Mouse (Mus musculus): ENCODE results near the gene Pcsk2.
A peak's percentile ranks its signal among the peaks of the same experiment; 100 is the strongest.

The Pcsk2 gene

DNA sequence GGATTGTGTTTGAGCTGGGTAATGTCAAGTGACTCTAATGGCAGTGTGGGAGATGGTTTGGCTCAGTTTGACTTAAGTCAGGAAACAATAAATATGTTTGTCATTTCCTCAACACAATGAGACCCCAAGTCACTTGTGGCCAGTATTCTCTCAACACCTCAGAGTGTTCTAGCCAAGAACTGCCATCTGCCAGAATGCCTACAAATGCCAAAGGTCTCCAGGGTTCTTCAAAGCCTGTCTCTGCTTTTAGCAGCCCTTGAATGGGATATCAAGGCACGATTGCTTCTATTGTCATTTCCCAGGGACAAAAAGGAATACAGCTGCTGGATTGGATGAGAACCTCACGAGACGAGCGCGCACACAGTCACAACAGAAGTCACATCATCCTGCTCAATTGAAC lies 100.0 kb downstream of the Pcsk2 start:
- DNase-seq = no peak

DNA sequence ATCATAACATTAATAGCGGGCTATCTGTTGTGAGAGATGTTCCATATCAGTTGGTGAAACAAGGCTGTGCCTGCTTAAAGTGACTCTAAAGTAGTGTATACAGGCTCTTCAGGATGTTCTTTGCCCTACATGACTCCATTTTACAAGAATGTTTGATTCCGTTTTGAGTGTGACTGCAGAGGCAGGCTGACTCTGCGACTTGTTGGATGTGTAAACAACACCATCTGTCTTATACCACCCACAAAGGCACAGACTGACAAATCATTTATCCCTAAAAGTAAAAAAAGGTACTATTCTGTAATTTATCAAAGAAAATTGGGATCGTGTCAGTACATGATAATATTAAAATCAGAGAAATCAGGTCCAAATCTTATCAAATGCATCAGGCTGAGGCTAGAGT lies 108.7 kb downstream of the Pcsk2 start:
- no peak for DNase-seq

DNA sequence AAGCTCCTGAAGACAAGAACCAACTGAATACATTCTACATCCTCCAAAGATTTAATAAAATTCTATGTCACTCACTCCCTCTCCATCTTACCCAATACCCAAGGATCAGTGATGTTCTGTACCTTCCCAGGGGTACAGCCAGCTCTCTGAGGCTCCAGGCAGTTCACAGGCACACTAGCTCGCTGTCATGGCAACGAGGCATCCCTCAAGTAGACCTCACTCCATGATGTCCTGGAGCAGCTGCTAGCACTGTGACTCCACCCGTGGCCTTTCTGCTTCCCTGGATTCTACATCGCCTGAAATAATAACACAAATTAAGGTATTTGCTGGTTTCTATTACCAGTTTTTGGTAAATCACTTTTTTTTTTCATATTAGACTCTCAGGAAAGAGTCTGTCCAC lies 111.0 kb downstream of the Pcsk2 start:
- no peak for DNase-seq

DNA sequence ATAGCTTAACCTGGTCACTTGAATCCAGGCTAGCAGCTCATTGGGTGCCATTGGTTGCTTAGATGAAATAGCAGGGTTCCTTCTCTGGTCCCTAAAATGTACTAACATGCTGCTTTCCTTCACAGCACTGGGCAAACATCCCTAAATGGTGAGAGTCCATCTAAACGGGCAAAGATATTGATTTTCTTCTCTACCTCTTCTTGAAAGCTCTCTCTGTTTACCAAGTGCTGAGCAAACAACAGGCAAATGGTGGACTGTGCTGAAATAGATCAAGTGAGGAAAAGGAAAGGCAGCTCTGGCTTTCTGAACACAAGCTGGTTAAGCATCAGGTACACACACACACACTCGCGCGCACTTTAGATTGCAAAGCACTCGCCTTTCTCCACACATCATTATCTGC lies 120.8 kb downstream of the Pcsk2 start:
- no peak for DNase-seq

DNA sequence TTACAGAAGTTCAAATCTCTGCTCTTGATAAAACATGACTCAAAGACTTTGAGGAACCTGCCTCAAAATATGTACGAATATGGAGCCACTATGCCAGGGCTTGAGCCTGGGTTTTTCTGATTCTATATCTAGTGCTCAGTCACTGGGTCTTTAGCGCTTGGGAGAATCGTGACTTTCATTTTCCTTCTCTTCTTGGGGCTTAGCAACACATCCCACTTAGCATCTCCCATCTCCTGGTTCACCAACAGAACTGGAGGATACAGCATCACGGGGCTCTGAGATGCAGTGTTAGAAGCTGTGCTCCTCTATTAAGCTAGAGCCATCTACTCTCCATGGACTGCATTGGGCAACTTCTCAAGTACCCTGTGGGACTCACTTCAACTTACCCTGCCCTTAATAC lies 131.9 kb downstream of the Pcsk2 start:
- DNase-seq = no peak

DNA sequence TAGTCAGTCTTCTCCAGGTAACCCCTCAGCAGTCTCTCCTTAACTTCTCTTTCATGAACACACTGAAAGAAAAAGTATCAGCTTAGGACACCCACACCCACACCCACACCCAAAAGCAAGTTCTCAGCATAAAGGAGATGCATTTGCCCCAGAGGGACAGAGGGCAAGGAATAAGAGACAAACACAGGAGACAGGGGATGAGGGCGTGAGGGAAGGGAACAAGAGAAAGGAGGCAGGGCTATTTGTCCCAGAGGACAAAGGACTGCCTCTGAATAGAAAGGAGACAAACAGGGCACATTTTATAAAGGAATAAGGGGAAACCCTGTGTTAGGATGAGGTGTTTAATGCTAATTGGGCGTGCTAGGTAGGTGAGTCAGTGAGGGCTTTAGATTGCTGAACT lies 133.6 kb downstream of the Pcsk2 start:
- no peak for DNase-seq

DNA sequence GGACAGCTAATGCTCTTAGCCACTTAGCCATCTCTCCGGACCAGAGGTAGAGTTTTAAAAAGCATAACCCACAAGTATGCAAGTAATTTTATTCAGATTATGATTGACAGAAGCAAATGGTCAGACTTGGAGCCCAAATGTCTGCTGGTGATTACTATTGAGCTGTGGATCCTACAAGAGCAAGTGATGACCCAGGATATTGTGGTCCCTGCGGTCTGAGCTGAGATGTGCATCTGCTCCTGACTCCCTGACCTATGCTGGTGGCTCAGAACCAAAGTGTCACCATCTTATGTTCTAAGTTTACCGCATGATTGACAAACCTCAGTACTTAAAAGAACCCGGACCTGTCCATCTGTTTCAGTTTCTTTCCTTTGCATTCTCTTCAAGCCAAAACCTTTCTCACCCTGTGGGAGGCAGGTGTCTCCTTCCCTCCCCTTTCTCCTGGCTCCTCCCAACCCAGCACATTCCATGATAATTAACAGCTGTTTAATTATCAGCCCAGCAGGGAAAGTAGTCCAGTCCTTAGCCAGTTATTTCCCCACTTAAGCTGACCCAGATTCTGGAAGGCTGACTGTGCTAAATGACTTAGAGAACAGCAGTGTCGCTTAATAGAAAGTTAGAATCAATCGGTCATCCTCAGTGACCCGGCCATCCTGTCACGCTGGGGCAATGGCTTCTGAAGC lies 136.1 kb downstream of the Pcsk2 start:
- DNase-seq = peak; percentile 72 to 73

DNA sequence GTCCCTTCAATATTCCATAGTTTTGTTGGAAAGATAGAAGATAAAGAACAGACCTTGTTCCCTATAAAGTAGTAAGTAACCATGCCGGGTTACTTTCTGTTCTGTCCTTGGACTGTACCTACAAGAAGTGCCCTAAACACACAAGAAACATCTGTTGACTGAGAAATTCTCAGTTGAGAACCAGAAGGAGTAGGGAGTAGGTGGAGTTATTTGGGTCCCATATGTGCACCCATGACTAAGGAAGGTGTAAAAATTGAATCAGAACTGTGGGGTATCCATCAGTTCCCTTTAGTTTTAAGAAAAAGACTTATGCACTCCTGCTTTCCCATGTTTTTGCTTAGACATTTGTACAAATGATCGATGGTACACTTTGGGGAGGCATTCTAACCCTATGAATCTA lies 137.6 kb downstream of the Pcsk2 start:
- DNase-seq = no peak

DNA sequence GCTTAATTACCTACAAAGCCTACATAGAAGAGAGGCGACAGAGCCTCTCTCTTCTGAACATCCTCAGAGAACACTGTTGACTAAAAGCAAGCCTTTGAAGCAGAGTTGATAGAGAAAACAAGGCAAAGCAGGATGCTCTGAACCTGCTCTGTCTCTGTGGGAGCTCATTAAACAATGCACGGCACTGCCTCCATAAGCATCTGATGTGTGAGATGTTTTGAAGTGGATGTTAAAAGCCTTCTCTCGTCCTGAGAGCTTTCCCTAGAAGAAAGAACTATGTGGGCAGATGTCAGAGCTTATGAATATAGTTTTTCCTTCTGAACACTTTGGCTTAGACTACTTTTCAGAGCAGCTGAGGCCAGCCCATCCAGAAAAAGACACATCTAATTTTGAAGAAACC lies 145.3 kb downstream of the Pcsk2 start:
- no peak for DNase-seq

DNA sequence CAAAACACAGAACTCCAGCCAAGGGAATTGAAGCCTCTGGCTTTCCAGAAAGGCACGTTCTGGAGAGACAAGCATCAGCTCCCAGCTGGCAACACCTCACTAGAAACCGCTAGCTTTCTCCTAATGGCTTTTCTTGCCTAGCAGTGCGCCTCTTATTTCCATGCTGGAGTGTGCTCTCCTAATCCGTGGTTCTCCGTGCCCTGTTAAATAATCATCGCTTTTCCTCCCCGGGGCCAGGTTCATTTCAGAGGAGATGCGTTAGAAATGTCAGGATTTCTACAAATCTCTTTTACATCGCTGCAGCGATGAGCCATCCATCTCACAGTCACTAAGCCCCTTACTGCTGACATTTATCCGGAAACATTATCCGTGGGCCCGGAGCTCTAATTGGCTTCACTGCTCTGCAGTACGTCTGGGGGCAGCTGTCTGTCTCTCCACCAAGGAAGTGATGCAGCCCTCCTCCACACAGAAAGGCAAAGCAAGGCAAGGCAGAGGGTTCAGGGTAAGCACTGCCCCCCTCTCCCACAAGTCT lies 150.1 kb downstream of the Pcsk2 start:
- no peak for DNase-seq

DNA sequence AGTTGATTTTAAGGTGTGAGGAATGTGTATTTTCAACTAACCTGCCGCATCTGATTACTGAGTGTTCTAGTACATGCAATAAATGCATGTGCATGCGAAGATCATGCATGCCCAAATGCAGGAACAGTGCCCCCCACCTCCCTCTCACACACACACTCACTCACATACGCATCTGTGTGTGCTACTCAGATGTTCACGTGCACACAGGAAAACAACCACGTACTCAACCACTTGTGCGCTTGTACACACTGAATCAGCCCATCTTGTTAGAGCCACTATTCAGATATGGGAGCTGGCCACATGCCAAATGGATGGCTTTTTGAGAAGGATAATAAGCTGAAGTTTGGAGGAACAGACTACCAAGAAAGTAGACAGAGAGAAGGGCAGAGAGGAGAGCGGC lies 150.7 kb downstream of the Pcsk2 start:
- DNase-seq = no peak

DNA sequence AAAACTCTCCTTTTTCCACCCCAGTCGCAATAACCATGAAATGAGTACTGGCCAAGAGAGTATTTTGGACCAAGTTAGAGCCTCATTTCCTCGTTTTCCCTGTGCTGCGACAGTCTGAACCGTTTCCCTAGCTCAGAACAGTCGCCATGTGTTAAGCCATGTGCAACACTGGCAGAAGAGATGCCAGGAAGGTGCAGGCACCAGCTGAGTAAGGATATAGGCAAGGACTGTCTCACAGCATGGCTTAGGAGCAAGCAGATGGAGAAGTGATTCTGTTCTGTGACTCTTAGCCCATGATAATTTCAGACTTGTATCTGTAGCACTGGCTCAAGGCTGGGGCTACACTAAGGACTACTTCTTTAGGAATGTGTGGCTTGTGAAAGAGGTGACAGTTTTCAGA lies 155.2 kb downstream of the Pcsk2 start:
- DNase-seq = no peak

DNA sequence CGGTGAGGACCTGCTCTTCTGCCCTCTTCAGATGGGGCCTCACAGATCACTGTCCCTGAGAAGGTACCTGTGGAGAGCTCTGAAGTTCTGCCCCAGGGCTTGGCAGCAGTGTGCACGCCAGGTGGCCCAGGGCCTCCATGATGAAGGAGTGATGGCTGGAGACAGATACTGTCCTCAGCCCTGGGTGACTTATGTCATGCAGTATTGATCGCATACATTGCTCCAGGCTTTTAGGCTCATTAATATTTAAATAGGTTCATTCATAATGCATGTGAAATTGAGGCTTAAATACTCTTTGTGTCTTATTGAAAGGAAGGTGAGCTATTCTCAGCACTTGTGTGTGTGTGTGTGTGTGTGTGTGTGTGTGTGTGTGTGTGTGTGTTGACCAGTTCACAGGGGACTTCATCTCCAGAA lies 157.0 kb downstream of the Pcsk2 start:
- no peak for DNase-seq

DNA sequence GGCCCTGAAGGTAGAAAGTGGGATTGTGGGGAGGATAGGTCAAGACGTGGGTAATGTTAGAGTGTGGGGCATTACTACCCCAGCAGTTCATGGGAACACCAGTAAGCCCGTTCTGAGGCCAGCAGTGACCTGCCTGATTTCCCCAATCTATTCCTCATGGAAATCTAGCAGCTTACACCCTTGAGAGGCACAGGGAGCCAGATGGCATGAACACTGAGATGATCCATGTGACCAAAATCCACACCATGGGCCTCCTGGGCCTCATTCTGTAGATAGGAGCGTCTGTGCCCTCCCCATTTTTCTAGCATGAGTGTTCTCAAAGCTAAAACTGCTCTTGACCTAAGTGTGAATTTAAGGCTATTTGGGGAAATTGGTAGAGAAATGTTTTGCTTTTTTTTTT lies 162.2 kb downstream of the Pcsk2 start:
- DNase-seq = no peak

DNA sequence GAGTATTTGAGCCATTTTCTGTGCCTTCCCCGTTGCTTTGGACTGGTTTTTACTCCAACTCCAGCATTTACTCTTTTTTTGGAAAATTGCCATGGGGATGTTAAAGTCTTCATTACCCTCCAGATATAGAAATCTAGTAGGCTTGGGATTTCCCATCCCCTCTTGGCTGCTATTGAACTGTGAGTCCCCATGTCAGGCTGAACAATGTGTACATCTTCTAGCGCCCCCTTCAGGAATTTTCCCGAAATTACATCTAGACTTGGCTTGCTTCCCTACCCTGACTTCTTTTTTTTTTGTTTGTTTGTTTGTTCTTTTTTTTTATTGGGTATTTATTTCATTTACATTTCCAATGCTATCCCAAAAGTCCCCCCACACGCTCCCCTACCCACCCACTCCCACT lies 163.3 kb downstream of the Pcsk2 start:
- DNase-seq = peak in 1 of 2 experiments; percentile 3

DNA sequence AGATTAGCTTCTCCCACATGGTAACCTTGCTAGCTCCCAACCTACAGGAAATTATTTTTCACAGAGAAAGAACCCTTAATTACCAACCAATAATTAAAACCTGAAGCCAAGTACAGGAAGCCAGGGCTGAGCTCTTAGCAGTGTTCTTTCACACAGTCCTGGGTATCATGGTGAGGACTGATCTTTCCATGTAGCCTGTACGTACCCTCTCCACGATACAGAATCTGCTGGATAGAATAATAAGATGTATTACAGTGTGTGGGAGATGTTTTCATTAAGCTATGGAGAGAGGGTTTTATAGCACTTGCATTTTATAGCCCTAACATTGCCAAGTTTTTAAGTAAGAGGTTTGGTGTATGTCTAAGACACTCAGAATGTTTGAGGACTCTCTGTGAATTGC lies 164.0 kb downstream of the Pcsk2 start:
- DNase-seq = no peak

DNA sequence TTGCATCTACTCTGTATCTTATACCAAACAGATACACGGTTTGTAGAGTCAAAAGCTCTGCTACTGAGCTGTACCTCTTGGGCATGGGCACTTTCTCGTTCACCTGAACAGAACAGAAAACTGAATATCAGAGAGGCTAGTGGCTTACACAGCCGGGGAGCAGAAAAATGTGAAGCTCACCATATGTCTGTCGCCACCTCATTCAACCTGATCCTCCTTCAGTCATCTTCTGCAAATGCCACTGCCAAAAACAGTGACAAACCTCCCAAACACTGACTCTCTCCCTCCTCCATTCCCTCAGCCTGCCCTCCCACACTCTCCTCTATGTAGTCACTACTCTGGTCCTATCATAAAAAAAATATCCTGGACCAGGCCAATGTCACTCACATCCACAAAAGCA lies 165.9 kb downstream of the Pcsk2 start:
- no peak for DNase-seq

DNA sequence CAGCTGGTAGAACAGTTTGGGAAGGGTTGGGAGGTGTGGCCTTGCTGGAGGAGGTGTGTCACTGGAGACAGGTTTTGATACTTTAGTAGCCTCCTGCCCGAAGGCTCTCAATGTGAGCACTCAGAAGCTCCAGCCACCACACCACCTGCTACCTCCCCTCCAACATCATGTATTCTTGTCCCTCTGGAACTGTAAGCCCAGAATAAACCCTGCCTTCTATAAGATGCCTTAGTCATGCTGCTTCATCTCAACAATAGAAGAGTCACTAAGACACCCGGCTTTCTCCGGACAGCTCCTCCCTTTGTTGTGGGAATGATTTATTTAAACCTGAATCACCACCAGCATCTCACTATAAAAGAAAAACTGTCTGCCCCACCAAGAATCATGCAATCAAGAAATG lies 166.9 kb downstream of the Pcsk2 start:
- DNase-seq = no peak

DNA sequence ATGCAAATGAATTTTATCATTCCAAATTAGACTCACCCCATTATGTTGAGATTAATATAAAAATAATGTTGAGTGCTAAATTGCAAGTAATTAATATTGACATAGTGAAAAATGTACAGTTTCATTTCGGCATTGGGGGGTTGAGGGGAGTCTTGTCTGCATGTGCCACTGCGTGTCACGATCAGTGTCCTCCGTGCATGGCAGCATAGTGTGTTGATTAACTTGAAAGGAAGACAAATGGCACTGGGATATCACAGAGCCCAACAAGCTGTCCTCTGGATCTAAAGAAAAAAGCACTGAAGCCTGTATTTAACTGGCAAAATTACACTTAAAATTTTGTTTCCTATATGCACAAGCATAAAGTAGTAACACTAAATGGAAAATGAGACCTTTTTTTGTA lies 167.9 kb downstream of the Pcsk2 start:
- DNase-seq = no peak

DNA sequence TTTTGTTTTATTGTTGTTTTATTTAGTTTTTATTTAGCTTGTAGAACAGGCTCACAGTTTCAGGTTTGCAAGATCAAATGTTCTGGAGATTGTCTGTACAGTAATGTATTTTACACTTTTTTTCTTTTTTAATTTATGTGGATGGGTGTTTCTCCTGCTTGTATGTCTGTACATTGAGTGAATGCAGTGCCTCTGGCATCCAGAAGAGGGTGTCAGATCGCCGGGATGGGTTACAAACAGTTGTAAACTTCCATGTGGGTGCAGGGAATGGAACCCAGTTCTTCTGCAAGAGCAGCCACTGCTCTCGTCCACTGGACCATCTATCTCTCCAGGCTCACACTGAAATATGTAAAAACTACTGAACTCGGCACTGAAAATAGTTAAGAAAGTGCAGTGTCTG lies 169.2 kb downstream of the Pcsk2 start:
- no peak for DNase-seq

DNA sequence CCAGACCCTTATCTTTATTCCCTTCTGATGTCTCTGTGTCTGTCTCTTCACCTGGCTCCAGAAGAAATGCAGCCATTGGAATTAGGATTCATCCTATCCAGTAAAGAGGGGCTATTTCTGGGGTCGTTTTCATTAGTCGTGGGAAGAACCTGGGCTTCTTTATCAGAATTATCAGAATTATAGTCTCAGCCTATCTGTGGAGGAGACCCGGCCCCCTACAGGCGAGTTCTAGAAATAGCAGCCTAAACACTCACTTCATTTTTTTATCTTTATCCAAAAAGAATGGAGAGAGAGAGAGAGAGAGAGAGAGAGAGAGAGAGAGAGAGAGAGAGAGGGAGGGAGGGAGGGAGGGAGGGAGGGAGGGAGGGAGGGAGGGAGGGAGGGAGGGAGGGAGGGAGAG lies 177.3 kb downstream of the Pcsk2 start:
- peak in 1 of 2 experiments; percentile 2 for DNase-seq

DNA sequence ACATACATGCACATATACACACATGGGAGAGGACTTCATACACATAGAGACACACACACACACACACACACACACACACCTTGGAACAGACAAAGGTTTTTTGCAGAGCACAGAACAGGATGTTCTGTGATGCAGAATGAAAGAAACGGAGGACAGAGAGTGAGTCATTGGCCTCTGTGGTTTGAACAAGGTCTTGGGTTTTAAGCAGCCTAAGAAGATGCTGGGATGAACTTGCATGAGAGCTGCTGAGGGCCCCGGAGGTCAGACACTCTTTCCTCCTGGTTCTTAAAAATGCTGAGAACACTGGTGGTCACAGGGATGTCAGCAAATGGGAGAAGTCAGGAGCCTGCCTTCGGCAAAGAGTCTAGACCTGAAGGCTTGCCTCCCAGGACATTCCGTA lies 178.1 kb downstream of the Pcsk2 start:
- DNase-seq = no peak

DNA sequence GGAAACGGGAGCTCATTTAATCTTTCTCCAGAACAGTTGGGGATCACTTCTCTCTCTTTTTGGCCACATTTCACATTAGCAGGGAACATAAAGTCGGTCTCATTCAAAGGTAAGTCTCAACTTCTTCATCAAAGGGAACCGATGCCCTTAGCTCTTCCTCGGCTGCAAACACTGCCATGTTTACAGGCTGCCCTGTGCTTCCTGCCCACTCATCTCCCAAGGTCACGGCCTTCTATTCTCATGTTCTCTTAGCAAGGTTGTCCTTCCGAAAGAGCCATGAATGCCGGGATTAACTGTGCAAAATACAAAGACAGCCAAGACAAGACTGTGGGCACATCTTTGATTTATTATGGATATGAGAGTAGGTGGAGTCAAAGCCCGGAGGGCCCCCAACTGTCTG lies 178.8 kb downstream of the Pcsk2 start:
- no peak for DNase-seq

DNA sequence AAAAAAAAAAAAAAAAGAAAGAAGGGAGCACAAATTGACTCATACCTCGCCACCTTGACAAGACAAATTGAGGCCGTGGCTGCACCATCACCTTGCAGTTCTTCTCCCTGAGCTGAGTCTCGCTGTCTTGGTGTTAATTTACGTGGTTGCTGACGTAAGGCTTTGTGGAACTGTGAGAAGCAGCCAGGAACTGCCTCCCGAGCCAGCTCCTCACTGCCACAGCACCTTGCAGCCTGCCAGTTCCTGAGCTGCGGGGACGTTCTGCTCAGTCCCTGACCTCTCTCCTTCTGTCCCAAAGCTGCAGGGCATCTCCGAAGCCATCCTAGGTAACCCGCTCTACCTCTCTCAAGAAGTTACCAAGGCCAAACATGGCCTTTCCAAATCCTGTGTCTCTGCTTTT lies 186.5 kb downstream of the Pcsk2 start:
- DNase-seq = no peak

DNA sequence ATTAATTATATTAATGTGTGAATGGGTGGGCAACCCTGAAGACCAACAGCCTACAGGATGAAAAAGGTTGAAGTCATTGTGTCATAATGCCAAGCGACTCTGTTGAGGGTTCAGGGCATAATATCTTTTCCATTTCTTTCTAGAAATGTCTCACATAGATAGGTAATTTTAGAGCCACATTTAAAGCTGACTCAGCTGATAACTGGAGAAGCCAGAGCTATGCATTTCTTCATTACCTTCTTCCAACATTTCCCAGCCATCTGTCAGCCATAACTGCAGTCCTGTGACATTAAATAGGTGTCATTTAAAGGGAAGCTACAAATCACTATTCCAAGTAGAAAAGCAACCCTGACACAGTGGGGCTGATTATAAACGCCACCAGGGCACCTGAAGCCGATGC lies 189.5 kb downstream of the Pcsk2 start:
- DNase-seq = no peak
